Mouse (Mus musculus): ENCODE results near the gene Serf2.
A peak's percentile ranks its signal among the peaks of the same experiment; 100 is the strongest.

The Serf2 gene

GRCm38 (mm10) chr2:121505942-121506882 is 57.2 kb downstream of the Serf2 start, which contains the start of the genes Mfap1a and Wdr76:
Gene Mfap1a (minus strand): TSS chr2:121506665.
Gene Wdr76 (plus strand): TSS chr2:121506723.
- DNase-seq (ENCODE audit: low spot score): peak; percentile 84

- DNase-seq (ENCODE audit: low spot score): no peak
These were observed 58.4 kb downstream of the Serf2 start for GRCm38 (mm10) chr2:121507173-121507950.
